Mouse (Mus musculus): ENCODE measurements around the gene Psd. TPM values are rescaled to one million over a fixed set of nuclear protein-coding genes. Genes with fewer than 3 reads are reported as not detected.
A peak's percentile ranks its signal among the peaks of the same experiment; 100 is the strongest.

Gene Psd
- polyA plus RNA-seq, 1 experiment = 617 TPM

DNA sequence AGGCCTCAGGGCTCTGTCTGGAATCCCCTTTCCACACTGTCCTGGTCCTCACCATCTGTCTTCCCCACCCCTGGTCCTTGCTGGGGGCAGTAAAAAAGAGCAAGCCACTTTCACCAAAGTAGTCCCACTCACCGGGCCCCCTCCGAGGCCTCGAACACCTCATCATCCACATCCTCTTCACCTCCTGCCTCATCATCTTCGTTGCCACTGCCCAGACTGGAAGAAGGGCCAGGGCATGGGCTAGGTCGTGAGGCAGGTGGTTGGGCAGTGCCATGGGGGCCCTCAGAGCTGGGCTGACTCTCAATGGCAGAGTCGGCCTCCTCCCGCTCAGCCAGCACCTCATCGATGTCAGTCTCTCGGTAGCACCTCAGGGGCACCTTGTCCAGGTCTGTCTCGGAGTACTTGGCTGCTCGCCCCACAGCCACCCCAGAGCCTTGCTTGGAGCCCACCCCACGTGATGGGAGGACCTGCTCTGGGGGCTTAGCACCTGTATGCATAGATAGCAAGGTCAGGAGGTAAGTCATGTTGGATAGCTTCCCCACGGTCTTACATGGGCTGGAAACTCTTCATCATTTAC is 3.9 kb downstream of the Psd start:
- Histone ChIP-seq H3K4me3 (ENCODE audit: insufficient read depth, low read length) (no peak overlapping the region; the same call in 1 of the 2 replicates), H3K4me1 (ENCODE audit: control insufficient read depth, insufficient read depth, low read length) (peaks cover 10% of the 10 kb centered on the region), H3K27ac (ENCODE audit: insufficient read depth, low read length) (peak overlapping the region; percentile 73)
- TF ChIP-seq CTCF (IDR thresholded peaks at IDR 0.05; ENCODE audit: extremely low read depth, insufficient read depth, low read length) = no peak
- no peak for TF ChIP-seq POLR2A (IDR thresholded peaks at IDR 0.05; ENCODE audit: extremely low read depth, insufficient read depth, low read length)

DNA sequence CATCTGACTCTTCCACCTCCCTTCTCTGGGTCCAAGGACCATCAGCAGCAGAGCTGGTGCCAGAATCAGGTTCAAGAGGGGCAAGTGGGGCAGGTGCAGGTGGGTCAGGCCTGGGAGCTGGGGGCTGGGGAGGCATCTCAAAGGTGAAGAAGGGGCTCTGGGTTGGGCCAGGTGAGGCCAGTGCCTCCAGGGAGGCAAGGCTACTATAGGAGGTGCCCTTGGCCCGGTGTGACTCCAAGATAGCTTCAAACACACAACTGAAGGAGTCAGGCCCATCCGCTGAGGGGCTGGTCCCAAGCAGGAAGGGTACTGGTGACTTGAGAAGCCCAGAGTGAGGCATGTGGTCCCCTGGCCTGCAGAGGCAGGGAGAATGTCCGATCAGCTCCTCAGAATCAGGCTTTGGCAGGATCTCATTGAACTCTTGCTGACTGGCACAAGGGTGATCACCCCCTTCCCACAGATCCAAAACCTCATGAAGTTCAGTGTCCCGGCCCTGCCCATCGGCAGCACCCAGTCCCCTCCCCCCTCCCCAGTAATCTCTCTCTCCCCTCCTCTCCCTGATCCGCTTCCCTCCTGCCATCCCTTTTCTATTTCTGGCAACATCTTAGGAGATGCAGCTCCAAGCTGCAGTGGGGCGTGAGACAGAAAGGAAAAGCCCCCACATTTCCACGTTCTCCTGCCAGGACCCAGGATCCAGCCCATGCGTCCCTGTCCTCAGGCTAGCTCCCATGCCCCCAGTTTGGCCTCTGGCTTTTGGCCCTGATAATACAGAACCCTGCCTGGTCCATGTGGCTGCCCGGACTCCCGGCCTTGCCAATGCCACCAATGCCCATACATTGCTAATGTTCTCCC is 4.6 kb downstream of the Psd start:
- peak overlapping the region; percentile 90 for H3K27ac ChIP-seq (ENCODE audit: insufficient read depth, low read length)
- H3K4me3 ChIP-seq (ENCODE audit: insufficient read depth, low read length) = no peak overlapping the region; the same call in 1 of the 2 replicates
- TF ChIP-seq POLR2A (IDR thresholded peaks at IDR 0.05; ENCODE audit: extremely low read depth, insufficient read depth, low read length) (no peak), CTCF (IDR thresholded peaks at IDR 0.05; ENCODE audit: extremely low read depth, insufficient read depth, low read length) (no peak)
- peaks cover 10% of the 10 kb centered on the region for H3K4me1 ChIP-seq (ENCODE audit: control insufficient read depth, insufficient read depth, low read length)

DNA sequence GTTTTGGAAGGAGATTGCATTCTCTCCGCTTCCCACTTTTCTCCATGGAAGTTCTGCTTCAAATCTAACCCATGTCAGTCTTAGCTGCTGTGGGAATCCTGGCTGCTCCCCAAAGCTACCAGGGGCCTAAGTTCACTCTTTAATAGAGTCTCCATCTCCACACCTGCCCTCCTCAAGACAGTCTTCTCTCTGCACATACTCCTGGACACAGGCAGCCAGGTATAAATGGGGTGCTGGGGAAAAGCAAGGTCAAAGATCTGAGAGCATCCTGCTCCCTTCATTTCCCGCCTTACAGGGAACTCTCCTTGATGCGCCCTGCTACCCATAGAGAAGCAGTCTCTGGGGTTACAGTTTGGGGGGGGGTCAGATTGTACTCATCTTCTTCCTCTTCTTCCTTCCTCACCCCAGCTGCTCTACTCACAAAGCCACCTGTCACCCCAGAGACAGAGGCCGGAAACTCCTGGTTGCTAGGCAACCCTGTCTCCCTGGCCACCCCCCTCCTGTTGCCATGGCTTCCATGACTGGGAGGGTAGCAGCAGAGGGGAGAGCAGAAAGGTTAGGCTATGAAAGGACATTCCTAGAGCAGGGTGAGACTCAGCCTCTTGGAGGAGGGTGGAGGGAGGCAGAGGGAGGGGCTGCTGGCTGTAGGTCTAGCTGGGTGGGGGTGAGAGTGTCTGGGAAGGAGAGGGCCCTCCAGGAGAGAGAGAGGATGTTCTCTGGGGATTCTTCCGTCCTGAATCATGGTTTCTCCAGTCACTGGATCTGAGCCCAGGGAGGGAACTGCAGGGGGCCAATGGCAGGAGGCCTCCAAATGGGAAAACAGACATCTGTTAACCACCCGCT is 5.6 kb downstream of the Psd start:
- no peak for TF ChIP-seq CTCF (IDR thresholded peaks at IDR 0.05; ENCODE audit: extremely low read depth, insufficient read depth, low read length)
- TF ChIP-seq POLR2A (IDR thresholded peaks at IDR 0.05; ENCODE audit: extremely low read depth, insufficient read depth, low read length) = no peak
- Histone ChIP-seq H3K27ac (ENCODE audit: insufficient read depth, low read length) (0 out of 2 replicates have a peak overlapping the region, but pooled peaks have one; percentile 4), H3K4me3 (ENCODE audit: insufficient read depth, low read length) (no peak overlapping the region), H3K4me1 (ENCODE audit: control insufficient read depth, insufficient read depth, low read length) (peaks cover 10% of the 10 kb centered on the region)

DNA sequence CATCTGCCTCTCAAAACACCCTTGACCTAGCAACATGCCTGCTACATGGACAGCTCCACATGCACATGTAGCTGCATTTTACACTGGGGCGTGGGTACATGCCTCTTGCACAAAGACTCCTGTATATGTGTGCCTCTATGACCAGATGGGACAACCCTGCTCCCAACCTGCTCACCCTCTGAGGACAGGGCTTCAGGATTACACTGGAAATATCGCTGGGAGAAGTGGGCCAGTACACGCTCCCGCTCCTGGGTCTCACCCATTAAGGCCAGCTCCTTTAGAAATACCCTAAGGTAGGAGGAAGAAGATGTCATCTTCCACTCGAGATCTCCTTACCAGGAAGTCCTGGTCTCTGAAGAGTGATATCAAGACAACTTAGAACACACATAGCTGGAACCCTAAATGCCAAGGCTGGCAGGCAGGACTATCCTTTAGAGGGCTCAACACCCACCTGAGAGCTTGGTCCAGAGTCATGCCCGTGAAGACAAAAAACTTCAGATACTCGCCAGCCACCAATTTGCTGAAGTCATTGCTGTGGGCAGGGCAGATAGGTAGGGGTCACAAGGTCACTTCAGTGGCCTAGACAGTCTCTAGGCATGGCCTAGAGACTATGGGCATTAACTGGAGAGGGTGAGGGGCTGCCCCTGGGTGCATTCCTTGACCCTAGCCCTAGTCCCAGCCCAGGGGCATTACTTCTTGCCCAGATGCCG is 6.7 kb downstream of the Psd start:
- Histone ChIP-seq H3K4me1 (ENCODE audit: control insufficient read depth, insufficient read depth, low read length) (peaks cover 11% of the 10 kb centered on the region), H3K27ac (ENCODE audit: insufficient read depth, low read length) (0 out of 2 replicates have a peak overlapping the region, but pooled peaks have one; percentile 14), H3K4me3 (ENCODE audit: insufficient read depth, low read length) (no peak overlapping the region)
- TF ChIP-seq CTCF (IDR thresholded peaks at IDR 0.05; ENCODE audit: extremely low read depth, insufficient read depth, low read length) = no peak
- no peak for TF ChIP-seq POLR2A (IDR thresholded peaks at IDR 0.05; ENCODE audit: extremely low read depth, insufficient read depth, low read length)

DNA sequence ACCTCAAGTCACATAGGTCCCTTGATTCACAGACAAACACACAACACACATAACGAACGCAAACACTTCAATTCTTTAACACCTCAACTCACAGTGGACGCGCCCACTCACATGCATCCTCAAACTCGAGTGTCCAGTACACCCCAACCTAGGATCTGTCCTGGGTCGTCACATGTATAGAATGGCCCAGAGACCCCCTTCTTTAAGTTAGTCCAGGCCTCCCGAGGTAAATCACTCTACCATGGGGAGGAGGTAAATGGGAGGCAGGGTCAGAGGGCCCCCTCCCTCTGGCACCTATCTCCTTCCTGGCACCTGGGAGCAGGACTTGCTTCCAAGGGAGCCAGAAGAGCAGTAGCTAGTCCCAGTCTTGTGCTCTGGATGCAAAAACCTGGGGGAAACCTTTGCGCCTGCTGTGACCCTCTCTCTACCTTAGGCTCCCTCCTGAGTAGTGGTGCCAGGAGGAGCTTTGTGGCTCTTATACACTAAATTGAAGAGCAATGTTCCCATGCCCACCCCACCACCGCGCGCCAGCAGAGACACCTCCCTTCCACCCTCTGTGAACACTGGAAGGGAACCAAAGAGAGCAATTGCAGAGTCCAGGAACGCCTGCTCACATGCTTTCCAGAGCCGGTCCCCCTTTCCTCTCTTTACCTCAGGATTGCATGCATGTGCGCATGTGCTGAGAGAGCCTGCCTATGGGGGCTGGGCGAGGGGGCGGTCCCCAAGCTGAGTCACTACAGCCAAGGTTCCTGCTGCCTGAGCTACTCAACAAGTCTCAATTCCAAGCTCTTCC is 8.2 kb downstream of the Psd start:
- peak; percentile 70 for TF ChIP-seq POLR2A (IDR thresholded peaks at IDR 0.05; ENCODE audit: extremely low read depth, insufficient read depth, low read length)
- TF ChIP-seq CTCF (IDR thresholded peaks at IDR 0.05; ENCODE audit: extremely low read depth, insufficient read depth, low read length) = no peak
- H3K4me3 ChIP-seq (ENCODE audit: insufficient read depth, low read length) = peak overlapping the region; percentile 85
- peaks cover 11% of the 10 kb centered on the region for H3K4me1 ChIP-seq (ENCODE audit: control insufficient read depth, insufficient read depth, low read length)
- peak overlapping the region; percentile 95 for H3K27ac ChIP-seq (ENCODE audit: insufficient read depth, low read length)

DNA sequence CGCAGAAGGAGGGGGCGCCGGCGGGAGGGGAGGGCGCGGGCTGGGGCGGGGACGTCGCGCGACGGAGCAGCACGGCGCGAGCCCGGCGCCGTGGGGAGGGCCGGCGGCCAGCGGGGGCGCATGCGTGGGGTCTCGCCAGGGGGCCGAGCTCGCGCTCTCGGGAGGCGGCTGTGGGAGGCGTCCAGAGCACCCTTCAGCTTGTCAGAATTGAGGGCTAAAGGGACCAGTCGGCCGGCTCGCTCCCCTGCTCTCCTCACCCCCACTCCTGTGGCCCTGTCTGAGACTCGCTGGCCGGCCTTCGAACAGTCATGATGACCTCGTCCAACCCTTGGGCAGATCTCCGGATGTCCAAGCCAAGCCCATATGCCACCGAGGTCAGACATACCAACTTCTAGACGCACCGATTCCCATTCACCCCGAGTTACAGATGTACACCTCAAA is 8.9 kb downstream of the Psd start:
- H3K4me3 ChIP-seq (ENCODE audit: insufficient read depth, low read length) = peak overlapping the region; percentile 85
- H3K27ac ChIP-seq (ENCODE audit: insufficient read depth, low read length) = peak overlapping the region; percentile 95
- no peak for TF ChIP-seq CTCF (IDR thresholded peaks at IDR 0.05; ENCODE audit: extremely low read depth, insufficient read depth, low read length)
- peak; percentile 44; the same call in 1 of the 2 replicates for TF ChIP-seq POLR2A (IDR thresholded peaks at IDR 0.05; ENCODE audit: extremely low read depth, insufficient read depth, low read length)
- peaks cover 11% of the 10 kb centered on the region for H3K4me1 ChIP-seq (ENCODE audit: control insufficient read depth, insufficient read depth, low read length)

DNA sequence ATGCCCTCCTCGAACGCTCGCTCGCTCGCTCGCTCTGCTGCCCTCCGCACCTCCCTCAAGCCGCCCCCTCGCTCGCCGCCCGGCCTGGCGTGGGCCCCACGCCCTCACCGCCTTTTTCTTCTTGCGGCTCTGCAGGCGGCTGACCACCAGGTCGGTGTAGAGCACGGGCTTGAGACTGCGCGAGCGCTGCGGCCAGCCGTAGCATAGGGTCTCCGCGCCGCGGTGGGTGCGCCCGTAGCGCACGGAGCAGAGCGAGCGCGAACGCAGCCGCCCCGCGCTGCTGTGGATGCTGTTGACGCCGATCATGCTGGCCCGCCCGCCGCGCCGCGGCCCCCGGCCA is 9.4 kb downstream of the Psd start:
- no peak for TF ChIP-seq POLR2A (IDR thresholded peaks at IDR 0.05; ENCODE audit: extremely low read depth, insufficient read depth, low read length)
- no peak for TF ChIP-seq CTCF (IDR thresholded peaks at IDR 0.05; ENCODE audit: extremely low read depth, insufficient read depth, low read length)
- Histone ChIP-seq H3K4me3 (ENCODE audit: insufficient read depth, low read length) (peak overlapping the region; percentile 85), H3K27ac (ENCODE audit: insufficient read depth, low read length) (peak overlapping the region; percentile 71), H3K4me1 (ENCODE audit: control insufficient read depth, insufficient read depth, low read length) (peaks cover 9% of the 10 kb centered on the region)

DNA sequence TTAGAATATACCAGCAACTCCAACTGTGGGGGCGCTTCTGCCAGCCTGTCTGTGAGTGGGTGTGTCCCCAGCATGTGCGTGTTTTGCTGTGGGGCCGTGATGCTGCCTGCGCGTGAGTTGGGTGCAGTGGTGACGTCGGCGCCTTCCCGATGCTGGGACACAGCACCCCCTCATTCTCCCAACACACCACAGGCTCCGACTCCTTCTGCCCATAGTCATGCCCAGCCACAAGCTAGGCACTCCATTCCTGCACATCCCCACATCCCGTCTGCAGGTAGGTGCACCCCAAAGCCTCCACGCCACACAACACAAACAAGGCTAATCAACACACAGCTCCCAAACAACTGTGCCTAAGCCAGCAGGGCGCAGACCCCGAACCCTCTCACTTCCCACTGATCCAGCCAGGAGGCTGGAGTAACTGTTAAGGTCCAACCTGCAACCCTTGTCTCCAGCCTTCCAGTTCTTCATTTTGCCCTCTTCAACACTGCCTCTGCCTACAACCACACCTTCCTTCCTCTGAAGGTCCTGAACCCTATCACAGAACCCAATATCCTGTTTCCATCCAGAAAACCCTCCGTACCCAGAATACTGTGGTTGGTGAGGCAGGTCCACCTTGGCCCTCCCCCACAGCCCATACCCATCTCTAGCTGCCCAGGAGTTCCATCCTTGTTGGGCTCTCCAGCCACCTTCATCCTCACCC is 10.0 kb downstream of the Psd start:
- H3K27ac ChIP-seq (ENCODE audit: insufficient read depth, low read length) = peak overlapping the region; percentile 71
- peak; percentile 95 for TF ChIP-seq POLR2A (IDR thresholded peaks at IDR 0.05; ENCODE audit: extremely low read depth, insufficient read depth, low read length)
- TF ChIP-seq CTCF (IDR thresholded peaks at IDR 0.05; ENCODE audit: extremely low read depth, insufficient read depth, low read length) = no peak
- H3K4me1 ChIP-seq (ENCODE audit: control insufficient read depth, insufficient read depth, low read length) = peaks cover 7% of the 10 kb centered on the region
- peak overlapping the region; percentile 85 for H3K4me3 ChIP-seq (ENCODE audit: insufficient read depth, low read length)
